Mouse (Mus musculus): ENCODE results near the gene Zfp341. TPM values are rescaled to one million over a fixed set of nuclear protein-coding genes. Genes with fewer than 3 reads are reported as not detected.

Zfp341 gene
- polyA plus RNA-seq (2014; fragmentation: Nextera tagmentation; extraction: Ambion mirVana): 1.5 and 2.1 TPM in 2 replicates

DNA sequence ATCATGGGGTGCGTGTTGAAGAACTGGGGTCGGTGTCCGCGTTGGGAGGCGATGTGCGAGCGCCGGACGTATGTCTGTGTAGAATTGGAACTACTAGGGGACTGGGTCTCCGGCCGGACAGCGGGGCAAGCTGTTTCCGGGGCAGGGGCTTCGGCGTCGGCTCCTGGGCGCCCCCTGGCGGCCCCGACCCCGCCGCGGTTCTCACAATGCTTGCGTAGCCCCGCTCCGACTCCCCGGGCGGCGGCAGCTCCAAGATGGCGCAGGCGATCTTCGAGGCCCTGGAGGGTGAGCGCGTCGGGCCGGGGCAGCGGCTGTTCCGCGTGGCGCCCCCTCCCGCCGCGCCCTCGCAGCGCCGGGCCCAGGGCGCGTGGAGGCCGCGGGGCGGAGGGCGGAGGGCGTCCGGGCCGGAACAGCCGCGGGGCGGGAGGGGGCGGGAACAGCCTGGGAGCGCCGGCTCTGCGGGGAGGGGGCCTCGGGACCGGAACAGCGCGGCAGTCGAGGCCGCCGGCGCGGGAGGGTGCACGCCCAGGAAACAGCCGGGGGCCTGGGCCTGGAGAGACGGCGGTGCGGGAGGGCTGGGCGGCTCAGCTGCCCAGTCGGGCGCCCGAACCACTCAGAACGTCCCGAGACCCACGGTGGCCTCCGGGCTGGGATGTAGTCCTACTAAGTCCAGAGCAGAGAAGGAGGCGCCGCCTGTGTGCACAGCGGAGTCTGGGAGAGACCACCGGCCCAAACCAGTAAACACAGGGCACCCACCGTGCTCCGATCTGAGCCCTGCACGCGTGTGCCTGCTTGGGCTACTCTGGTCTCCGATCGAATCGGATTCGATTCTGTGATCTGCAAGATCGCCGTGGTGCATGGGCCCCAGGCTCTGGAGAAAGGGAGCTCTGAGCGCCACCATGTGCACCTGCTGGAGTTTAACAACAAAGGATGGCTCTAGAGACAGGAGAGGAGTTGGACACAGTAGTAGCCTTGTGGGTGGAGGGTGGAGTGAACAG, at the start of gene Zfp341, which contains the start of gene 4930519P11Rik:
Gene Zfp341 (plus strand): TSS at position 180 of the 998 bp plus-strand sequence.
Gene 4930519P11Rik (minus strand): TSS at position 320 of the 998 bp plus-strand sequence.
- peak; percentile 95 for ATAC-seq (replicated peaks; ENCODE audit: low FRiP score)

GRCm38 (mm10) chr2:154563612-154564170, 49.4 kb upstream of the Zfp341 start:
- Histone ChIP-seq H3K4me3 (ENCODE audit: low read depth, low read length) (no peak overlapping the region), H3K9me3 (ENCODE audit: control insufficient read depth, low read length) (no peaks in the 10 kb centered on the region), H3K27me3 (ENCODE audit: control insufficient read depth, insufficient read depth, low read length) (no peaks in the 10 kb centered on the region), H3K4me2 (ENCODE audit: low read depth, low read length, severe bottlenecking) (no peak overlapping the region), H3K9ac (ENCODE audit: low read length) (no peak overlapping the region), H3K4me1 (replicated peaks; ENCODE audit: control insufficient read depth, insufficient read depth, low read length) (peaks cover 17% of the 10 kb centered on the region), H3K27ac (ENCODE audit: low read depth, low read length) (no peak overlapping the region), H3K36me3 (ENCODE audit: control insufficient read depth, insufficient read depth, low read length) (peaks cover 14% of the 10 kb centered on the region; the same call in 1 of the 2 replicates)
- no peak for DNase-seq (ENCODE audit: low spot score)
- 95% methylated on average over 22 of the region's 22 CpGs for WGBS
- no peak for ATAC-seq (replicated peaks; ENCODE audit: low FRiP score)

More for the DNA sequence above, at the start of gene Zfp341, which contains the start of gene 4930519P11Rik:
- no peaks in the 10 kb centered on the region for H3K27me3 ChIP-seq (ENCODE audit: control insufficient read depth, insufficient read depth, low read length)
- H3K4me2 ChIP-seq (ENCODE audit: low read depth, low read length, severe bottlenecking): peak within 1 kb of the TSS; percentile 76
- DNase-seq (ENCODE audit: low spot score): peak; percentile 96
- under 1% methylated on average over 84 of the region's 98 CpGs for WGBS
- H3K9me3 ChIP-seq (ENCODE audit: control insufficient read depth, low read length): no peaks in the 10 kb centered on the region
- H3K9ac ChIP-seq (ENCODE audit: low read length): peak within 1 kb of the TSS; percentile 88
- H3K4me3 ChIP-seq (ENCODE audit: low read depth, low read length): peak within 1 kb of the TSS; percentile 50
- peak within 1 kb of the TSS; percentile 94 for H3K27ac ChIP-seq (ENCODE audit: low read depth, low read length)
- peaks cover 2% of the 10 kb centered on the region; the same call in 1 of the 2 replicates for H3K4me1 ChIP-seq (replicated peaks; ENCODE audit: control insufficient read depth, insufficient read depth, low read length)
- no peaks in the 10 kb centered on the region for H3K36me3 ChIP-seq (ENCODE audit: control insufficient read depth, insufficient read depth, low read length)

GRCm38 (mm10) chr2:154565562-154565961, 47.5 kb upstream of the Zfp341 start:
- H3K4me3 ChIP-seq (ENCODE audit: low read depth, low read length): no peak overlapping the region
- peaks cover 12% of the 10 kb centered on the region; the same call in 1 of the 2 replicates for H3K36me3 ChIP-seq (ENCODE audit: control insufficient read depth, insufficient read depth, low read length)
- no peaks in the 10 kb centered on the region for H3K27me3 ChIP-seq (ENCODE audit: control insufficient read depth, insufficient read depth, low read length)
- DNase-seq (ENCODE audit: low spot score) (no peak), ATAC-seq (replicated peaks; ENCODE audit: low FRiP score) (no peak)
- no peak overlapping the region for H3K9ac ChIP-seq (ENCODE audit: low read length)
- no peak overlapping the region for H3K4me2 ChIP-seq (ENCODE audit: low read depth, low read length, severe bottlenecking)
- WGBS: 81% methylated on average over 3 of the region's 3 CpGs
- H3K4me1 ChIP-seq (replicated peaks; ENCODE audit: control insufficient read depth, insufficient read depth, low read length): peaks cover 18% of the 10 kb centered on the region
- H3K9me3 ChIP-seq (ENCODE audit: control insufficient read depth, low read length): no peaks in the 10 kb centered on the region
- no peak overlapping the region for H3K27ac ChIP-seq (ENCODE audit: low read depth, low read length)

- Histone ChIP-seq H3K27ac (ENCODE audit: low read depth, low read length) (no peak overlapping the region), H3K4me2 (ENCODE audit: low read depth, low read length, severe bottlenecking) (peak overlapping the region; percentile 3; the same call in 1 of the 2 replicates), H3K4me1 (replicated peaks; ENCODE audit: control insufficient read depth, insufficient read depth, low read length) (peaks cover 18% of the 10 kb centered on the region), H3K9ac (ENCODE audit: low read length) (0 out of 2 replicates have a peak overlapping the region, but pooled peaks have one; percentile 23), H3K27me3 (ENCODE audit: control insufficient read depth, insufficient read depth, low read length) (no peaks in the 10 kb centered on the region), H3K9me3 (ENCODE audit: control insufficient read depth, low read length) (no peaks in the 10 kb centered on the region), H3K4me3 (ENCODE audit: low read depth, low read length) (no peak overlapping the region), H3K36me3 (ENCODE audit: control insufficient read depth, insufficient read depth, low read length) (peaks cover 9% of the 10 kb centered on the region; the same call in 1 of the 2 replicates)
- DNase-seq (ENCODE audit: low spot score): no peak
- 66% methylated on average over 8 of the region's 8 CpGs for WGBS
- ATAC-seq (replicated peaks; ENCODE audit: low FRiP score): no peak
Observed at GRCm38 (mm10) chr2:154566641-154567040, 46.5 kb upstream of the Zfp341 start.

DNA sequence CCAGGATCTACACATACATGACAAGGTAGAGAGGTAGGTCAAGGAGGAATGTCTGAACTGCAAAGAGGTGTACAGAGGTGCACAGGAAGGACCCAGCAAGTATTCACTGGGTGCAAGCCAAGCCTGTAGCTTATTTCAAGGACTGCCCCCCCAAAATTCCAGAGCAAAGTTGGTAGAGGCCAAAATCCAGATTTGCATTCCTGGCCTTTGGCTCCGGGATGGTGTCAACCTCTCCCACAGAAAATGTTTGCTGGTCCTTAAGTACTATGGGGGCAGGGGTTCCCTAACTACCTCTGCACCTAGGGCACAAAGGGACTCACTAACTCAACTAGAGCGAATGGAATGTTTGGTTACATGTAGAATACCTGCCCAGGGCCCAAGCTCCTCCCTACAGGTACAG, 45.3 kb upstream of the Zfp341 start:
- peak overlapping the region; percentile 84 for H3K4me3 ChIP-seq (ENCODE audit: low read depth, low read length)
- 75% methylated on average over 2 of the region's 2 CpGs for WGBS
- peak overlapping the region; percentile 84 for H3K27ac ChIP-seq (ENCODE audit: low read depth, low read length)
- peak overlapping the region; percentile 64 for H3K4me2 ChIP-seq (ENCODE audit: low read depth, low read length, severe bottlenecking)
- H3K9ac ChIP-seq (ENCODE audit: low read length): peak overlapping the region; percentile 73
- H3K4me1 ChIP-seq (replicated peaks; ENCODE audit: control insufficient read depth, insufficient read depth, low read length): peaks cover 18% of the 10 kb centered on the region
- H3K9me3 ChIP-seq (ENCODE audit: control insufficient read depth, low read length): no peaks in the 10 kb centered on the region
- peaks cover 8% of the 10 kb centered on the region; the same call in 1 of the 2 replicates for H3K36me3 ChIP-seq (ENCODE audit: control insufficient read depth, insufficient read depth, low read length)
- H3K27me3 ChIP-seq (ENCODE audit: control insufficient read depth, insufficient read depth, low read length): no peaks in the 10 kb centered on the region
- DNase-seq (ENCODE audit: low spot score): no peak
- no peak for ATAC-seq (replicated peaks; ENCODE audit: low FRiP score)

- Histone ChIP-seq H3K27ac (ENCODE audit: low read depth, low read length) (peak overlapping the region; percentile 84), H3K4me1 (replicated peaks; ENCODE audit: control insufficient read depth, insufficient read depth, low read length) (peaks cover 18% of the 10 kb centered on the region), H3K9me3 (ENCODE audit: control insufficient read depth, low read length) (no peaks in the 10 kb centered on the region), H3K27me3 (ENCODE audit: control insufficient read depth, insufficient read depth, low read length) (no peaks in the 10 kb centered on the region), H3K36me3 (ENCODE audit: control insufficient read depth, insufficient read depth, low read length) (peaks cover under 1% of the 10 kb centered on the region; the same call in 1 of the 2 replicates), H3K9ac (ENCODE audit: low read length) (peak overlapping the region; percentile 73), H3K4me2 (ENCODE audit: low read depth, low read length, severe bottlenecking) (peak overlapping the region; percentile 64), H3K4me3 (ENCODE audit: low read depth, low read length) (peak overlapping the region; percentile 84)
- DNase-seq (ENCODE audit: low spot score): peak; percentile 75
- peak; percentile 23 for ATAC-seq (replicated peaks; ENCODE audit: low FRiP score)
- WGBS: 13% methylated on average over 10 of the region's 10 CpGs
Observed at GRCm38 (mm10) chr2:154568329-154569070, 44.6 kb upstream of the Zfp341 start.

GRCm38 (mm10) chr2:154569071-154569748, 43.9 kb upstream of the Zfp341 start:
- Histone ChIP-seq H3K4me1 (replicated peaks; ENCODE audit: control insufficient read depth, insufficient read depth, low read length) (peaks cover 18% of the 10 kb centered on the region), H3K27ac (ENCODE audit: low read depth, low read length) (peak overlapping the region; percentile 84), H3K4me3 (ENCODE audit: low read depth, low read length) (peak overlapping the region; percentile 84), H3K36me3 (ENCODE audit: control insufficient read depth, insufficient read depth, low read length) (no peaks in the 10 kb centered on the region), H3K4me2 (ENCODE audit: low read depth, low read length, severe bottlenecking) (peak overlapping the region; percentile 64), H3K27me3 (ENCODE audit: control insufficient read depth, insufficient read depth, low read length) (no peaks in the 10 kb centered on the region), H3K9me3 (ENCODE audit: control insufficient read depth, low read length) (no peaks in the 10 kb centered on the region), H3K9ac (ENCODE audit: low read length) (peak overlapping the region; percentile 73)
- under 1% methylated on average over 45 of the region's 70 CpGs for WGBS
- DNase-seq (ENCODE audit: low spot score) (peak; percentile 85), ATAC-seq (replicated peaks; ENCODE audit: low FRiP score) (peak; percentile 77)
